Mouse (Mus musculus) intestine, embryonic 14.5 days (tissue): ENCODE results near the gene Nlgn2. TPM values are rescaled to one million over a fixed set of nuclear protein-coding genes. Genes with fewer than 3 reads are reported as not detected.

Experiments
- ATAC-seq: fragments of 200-750 bp; cut with Nextera tagmentation; replicated peaks from 2 replicates; pipeline ENCODE4 v1.8.0; 2017; ENCODE audit warnings: low read depth, moderate number of reproducible peaks, moderate TSS enrichment, moderate library complexity; ENCODE audit not compliant: low FRiP score, low TSS enrichment
- DNase-seq: peaks from one replicate; pipeline ENCODE4 v3.0.0-alpha.2; 2018; ENCODE audit warnings: low spot score
- H3K27ac ChIP-seq: fragments of 300-500 bp; sonication (generic); 2 replicates; pipeline ENCODE4 v1.5.1; 2014; ENCODE audit warnings: low read depth, mild to moderate bottlenecking, control low read depth
- H3K27me3 ChIP-seq: fragments of 300-500 bp; sonication (generic); replicated peaks from 2 replicates; pipeline ENCODE4 v1.6.1; 2014; ENCODE audit warnings: low read length, control low read depth; ENCODE audit not compliant: control insufficient read depth, insufficient read depth
- H3K36me3 ChIP-seq: fragments of 300-500 bp; sonication (generic); 2 replicates; pipeline ENCODE4 v1.6.1; 2014; ENCODE audit warnings: low read length, control low read depth; ENCODE audit not compliant: control insufficient read depth, insufficient read depth
- H3K4me1 ChIP-seq: fragments of 300-500 bp; sonication (generic); replicated peaks from 2 replicates; pipeline ENCODE4 v1.6.1; 2014; ENCODE audit warnings: low read length, control low read depth, mixed read lengths; ENCODE audit not compliant: control insufficient read depth, insufficient read depth
- H3K4me2 ChIP-seq: fragments of 300-500 bp; sonication (generic); 2 replicates; pipeline ENCODE4 v1.6.1; 2014; ENCODE audit warnings: low read length
- H3K4me3 ChIP-seq: fragments of 300-500 bp; sonication (generic); 2 replicates; pipeline ENCODE4 v1.5.1; 2014; ENCODE audit warnings: low read depth, low read length, control low read depth, mixed read lengths
- H3K9ac ChIP-seq: fragments of 300-500 bp; sonication (generic); 2 replicates; pipeline ENCODE4 v1.6.1; 2014; ENCODE audit warnings: mild to moderate bottlenecking, low read length
- H3K9me3 ChIP-seq: fragments of 300-500 bp; sonication (generic); 2 replicates; pipeline ENCODE4 v1.6.1; 2016; ENCODE audit warnings: low read length, control low read depth; ENCODE audit not compliant: control insufficient read depth
- WGBS: fragments of 180-500 bp; shearing (Covaris S2); extraction: QIAGEN DNeasy Blood & Tissue Kit; methylation state at CpG from one replicate; pipeline ENCODE4 v1.1.7; 2014; 5-methylcytosine and 5-hydroxymethylcytosine counted together
- polyA plus RNA-seq: library from polyadenylated mRNA; unstranded; fragments of >200 nt; fragmentation: Nextera tagmentation; extraction: Ambion mirVana; gene quantifications from 2 replicates; pipeline ENCODE4 v1.2.1, GENCODE M21; 2014

The Nlgn2 gene
- polyA plus RNA-seq, 1 experiment from 2014 or later: 8.5 TPM

GRCm38 (mm10) chr11:69822080-69822479 is 15.5 kb downstream of the Nlgn2 start, which contains the start of gene Spem1:
Gene Spem1 (minus strand): TSS chr11:69822180.
- no peak for ATAC-seq
- no peaks in the 10 kb centered on the region for H3K27me3 ChIP-seq

GRCm38 (mm10) chr11:69818871-69819270 is 18.7 kb downstream of the Nlgn2 start:
- Histone ChIP-seq H3K9me3 (no peaks in the 10 kb centered on the region), H3K27me3 (no peaks in the 10 kb centered on the region), H3K4me2 (no peak overlapping the region), H3K4me1 (no peaks in the 10 kb centered on the region), H3K9ac (no peak overlapping the region), H3K27ac (no peak overlapping the region), H3K36me3 (0 out of 2 replicates have a peak, but pooled peaks cover under 1% of the 10 kb centered on the region), H3K4me3 (no peak overlapping the region)
- 95% methylated on average over 8 of the region's 8 CpGs for WGBS
- ATAC-seq: no peak
- DNase-seq: no peak

More at GRCm38 (mm10) chr11:69822080-69822479, 15.5 kb downstream of the Nlgn2 start, which contains the start of gene Spem1:
- Histone ChIP-seq H3K4me2 (no peak within 1 kb of the TSS), H3K4me1 (no peaks in the 10 kb centered on the region), H3K9me3 (no peaks in the 10 kb centered on the region), H3K27ac (no peak within 1 kb of the TSS), H3K36me3 (peaks cover 32% of the 10 kb centered on the region), H3K9ac (no peak within 1 kb of the TSS), H3K4me3 (no peak within 1 kb of the TSS)
- 80% methylated on average over 3 of the region's 3 CpGs for WGBS
- DNase-seq: no peak

- no peaks in the 10 kb centered on the region for H3K36me3 ChIP-seq
- WGBS: 80% methylated on average over 2 of the region's 2 CpGs
- H3K4me3 ChIP-seq: no peak within 1 kb of the TSS
- ATAC-seq (no peak), DNase-seq (no peak)
- H3K27me3 ChIP-seq: no peaks in the 10 kb centered on the region
- no peak within 1 kb of the TSS for H3K27ac ChIP-seq
- no peaks in the 10 kb centered on the region for H3K9me3 ChIP-seq
- H3K4me1 ChIP-seq: no peaks in the 10 kb centered on the region
- H3K9ac ChIP-seq: no peak within 1 kb of the TSS
- no peak within 1 kb of the TSS for H3K4me2 ChIP-seq
Observed at GRCm38 (mm10) chr11:69818365-69818764, 19.2 kb downstream of the Nlgn2 start, which contains the start of gene Spem2. Gene Spem2 (minus strand): TSS chr11:69818465.

GRCm38 (mm10) chr11:69816520-69816919 is 21.1 kb downstream of the Nlgn2 start:
- Histone ChIP-seq H3K4me1 (no peaks in the 10 kb centered on the region), H3K36me3 (no peaks in the 10 kb centered on the region), H3K4me2 (no peak overlapping the region), H3K27ac (no peak overlapping the region), H3K9me3 (no peaks in the 10 kb centered on the region), H3K4me3 (no peak overlapping the region), H3K9ac (no peak overlapping the region), H3K27me3 (no peaks in the 10 kb centered on the region)
- ATAC-seq (no peak), DNase-seq (no peak)
- WGBS: 87% methylated on average over 12 of the region's 12 CpGs

GRCm38 (mm10) chr11:69815155-69815554 is 22.4 kb downstream of the Nlgn2 start, which contains the start of gene Gm39566:
Gene Gm39566 (minus strand): TSS chr11:69815298.
- Histone ChIP-seq H3K27me3 (no peaks in the 10 kb centered on the region), H3K9me3 (no peaks in the 10 kb centered on the region), H3K4me1 (no peaks in the 10 kb centered on the region), H3K36me3 (no peaks in the 10 kb centered on the region), H3K4me3 (no peak within 1 kb of the TSS), H3K9ac (no peak within 1 kb of the TSS), H3K4me2 (no peak within 1 kb of the TSS), H3K27ac (no peak within 1 kb of the TSS)
- ATAC-seq: no peak
- 62% methylated on average over 10 of the region's 10 CpGs for WGBS
- no peak for DNase-seq

GRCm38 (mm10) chr11:69810280-69810679 is 27.3 kb downstream of the Nlgn2 start:
- DNase-seq (no peak), ATAC-seq (no peak)
- Histone ChIP-seq H3K4me1 (no peaks in the 10 kb centered on the region), H3K9me3 (no peaks in the 10 kb centered on the region), H3K27ac (no peak overlapping the region), H3K36me3 (no peaks in the 10 kb centered on the region), H3K9ac (no peak overlapping the region), H3K27me3 (peaks cover 10% of the 10 kb centered on the region), H3K4me3 (no peak overlapping the region), H3K4me2 (no peak overlapping the region)

- Histone ChIP-seq H3K27ac (no peak overlapping the region), H3K4me1 (peaks cover 15% of the 10 kb centered on the region; the same call in 1 of the 2 replicates), H3K36me3 (no peaks in the 10 kb centered on the region), H3K27me3 (peaks cover 23% of the 10 kb centered on the region), H3K9me3 (no peaks in the 10 kb centered on the region), H3K4me3 (no peak overlapping the region), H3K9ac (no peak overlapping the region), H3K4me2 (no peak overlapping the region)
- ATAC-seq: no peak
- WGBS: 55% methylated on average over 2 of the region's 2 CpGs
- DNase-seq: no peak
Observed at GRCm38 (mm10) chr11:69807641-69808040, 29.9 kb downstream of the Nlgn2 start.

GRCm38 (mm10) chr11:69806378-69806777 is 31.2 kb downstream of the Nlgn2 start:
- Histone ChIP-seq H3K9me3 (no peaks in the 10 kb centered on the region), H3K4me3 (no peak overlapping the region), H3K4me1 (peaks cover 26% of the 10 kb centered on the region), H3K36me3 (no peaks in the 10 kb centered on the region), H3K9ac (no peak overlapping the region), H3K27ac (no peak overlapping the region), H3K4me2 (no peak overlapping the region), H3K27me3 (peaks cover 35% of the 10 kb centered on the region)
- 80% methylated on average over 4 of the region's 4 CpGs for WGBS
- ATAC-seq (no peak), DNase-seq (no peak)
